Mouse (Mus musculus) telencephalon, adult 2 months (tissue): Measurements from ENCODE around the gene Rtn2.

Source experiments
- DNase-seq: peaks from one replicate; pipeline ENCODE4 v3.0.0-alpha.2; 2011; ENCODE audit warnings: low read depth, low spot score

Gene Rtn2

GRCm38 (mm10) chr7:19282385-19282784, at the start of gene Rtn2:
Gene Rtn2, plus strand, starts transcription at chr7:19282624.
- DNase-seq, result peak; percentile 64

GRCm38 (mm10) chr7:19234652-19235051, 47.8 kb upstream of the Rtn2 start:
- DNase-seq, result no peak

GRCm38 (mm10) chr7:19235092-19235671, 47.2 kb upstream of the Rtn2 start:
- no peak for DNase-seq

- DNase-seq, result no peak
Measured at GRCm38 (mm10) chr7:19236411-19236810, 46.0 kb upstream of the Rtn2 start.

- no peak for DNase-seq
Measured at GRCm38 (mm10) chr7:19238344-19238743, 44.1 kb upstream of the Rtn2 start.

GRCm38 (mm10) chr7:19239423-19239822, 43.0 kb upstream of the Rtn2 start:
- peak; percentile 61 for DNase-seq

- no peak for DNase-seq
Measured at GRCm38 (mm10) chr7:19239986-19240385, 42.4 kb upstream of the Rtn2 start.

GRCm38 (mm10) chr7:19240905-19241463, 41.4 kb upstream of the Rtn2 start:
- no peak for DNase-seq

GRCm38 (mm10) chr7:19242005-19242404, 40.4 kb upstream of the Rtn2 start:
- no peak for DNase-seq

GRCm38 (mm10) chr7:19243858-19244257, 38.6 kb upstream of the Rtn2 start:
- DNase-seq, result no peak

GRCm38 (mm10) chr7:19245083-19245482, 37.3 kb upstream of the Rtn2 start:
- DNase-seq, result no peak

GRCm38 (mm10) chr7:19246855-19247254, 35.6 kb upstream of the Rtn2 start:
- no peak for DNase-seq

GRCm38 (mm10) chr7:19247511-19247910, 34.9 kb upstream of the Rtn2 start:
- DNase-seq, result no peak

- no peak for DNase-seq
Measured at GRCm38 (mm10) chr7:19252078-19252477, 30.3 kb upstream of the Rtn2 start.

GRCm38 (mm10) chr7:19253437-19253836, 29.0 kb upstream of the Rtn2 start:
- DNase-seq, result no peak

GRCm38 (mm10) chr7:19255395-19255794, 27.0 kb upstream of the Rtn2 start:
- no peak for DNase-seq

- DNase-seq, result no peak
Measured at GRCm38 (mm10) chr7:19256567-19256966, 25.9 kb upstream of the Rtn2 start.

- peak; percentile 55 for DNase-seq
Measured at GRCm38 (mm10) chr7:19257390-19258022, 24.9 kb upstream of the Rtn2 start.

GRCm38 (mm10) chr7:19258336-19258735, 24.1 kb upstream of the Rtn2 start:
- no peak for DNase-seq

GRCm38 (mm10) chr7:19265147-19265546, 17.3 kb upstream of the Rtn2 start:
- no peak for DNase-seq

- no peak for DNase-seq
Measured at GRCm38 (mm10) chr7:19265928-19266822, 16.2 kb upstream of the Rtn2 start.

GRCm38 (mm10) chr7:19267051-19267450, 15.4 kb upstream of the Rtn2 start:
- DNase-seq, result no peak
